Mouse (Mus musculus) gastrocnemius, postnatal 10 days (tissue): Measurements from ENCODE around the gene Gm5127. TPM values are rescaled to one million over a fixed set of nuclear protein-coding genes. Genes with fewer than 3 reads are reported as not detected.

Experiments used
- DNase-seq: peaks from one replicate; pipeline ENCODE4 v3.0.0; 2021; ENCODE audit warnings: mixed read lengths
- long read RNA-seq, 2 experiments: library from polyadenylated mRNA; stranded (forward); transcript quantifications; one replicate each; pipeline ENCODE4 v2.0.0; 2021
- total RNA-seq, 2 experiments: library from RNA; stranded (reverse); gene quantifications; 2 replicates each; pipeline ENCODE4 v1.2.3; 2021

The Gm5127 gene
- not detected for total RNA-seq
- long read RNA-seq, experiment 1, result 0 reads
- long read RNA-seq, experiment 2, result 0 reads

- DNase-seq, result no peak
These were observed at the start of gene Gm5127 for GRCm38 (mm10) chrX:106582886-106583285. Gene Gm5127 (plus strand): TSS chrX:106583186.

GRCm38 (mm10) chrX:106536359-106536758 is 46.6 kb upstream of the Gm5127 start:
- DNase-seq, result no peak

- DNase-seq, result no peak
These were observed 27.5 kb upstream of the Gm5127 start for GRCm38 (mm10) chrX:106555457-106555856.

GRCm38 (mm10) chrX:106578966-106579365 is 4.0 kb upstream of the Gm5127 start:
- no peak for DNase-seq

- DNase-seq, result no peak
These were observed 2.6 kb upstream of the Gm5127 start for GRCm38 (mm10) chrX:106580410-106580809.

- no peak for DNase-seq
These were observed 789 bp upstream of the Gm5127 start for GRCm38 (mm10) chrX:106582197-106582596.

GRCm38 (mm10) chrX:106593914-106594313 is 10.9 kb downstream of the Gm5127 start:
- no peak for DNase-seq

GRCm38 (mm10) chrX:106595904-106596303 is 12.9 kb downstream of the Gm5127 start:
- DNase-seq, result no peak

GRCm38 (mm10) chrX:106602574-106603258 is 19.7 kb downstream of the Gm5127 start:
- DNase-seq, result no peak

GRCm38 (mm10) chrX:106603386-106603785 is 20.4 kb downstream of the Gm5127 start, which contains the start of gene Cysltr1:
Gene Cysltr1 (minus strand): TSS chrX:106603679.
- no peak for DNase-seq

GRCm38 (mm10) chrX:106622512-106622911 is 39.5 kb downstream of the Gm5127 start:
- DNase-seq, result no peak

- no peak for DNase-seq
These were observed 40.7 kb downstream of the Gm5127 start for GRCm38 (mm10) chrX:106623667-106624066.

GRCm38 (mm10) chrX:106628514-106628913 is 45.5 kb downstream of the Gm5127 start:
- DNase-seq, result no peak

- no peak for DNase-seq
These were observed 50.6 kb downstream of the Gm5127 start for GRCm38 (mm10) chrX:106633543-106633942.

- no peak for DNase-seq
These were observed 52.0 kb downstream of the Gm5127 start for GRCm38 (mm10) chrX:106634799-106635541.

- DNase-seq, result no peak
These were observed 79.1 kb downstream of the Gm5127 start for GRCm38 (mm10) chrX:106662101-106662500.

GRCm38 (mm10) chrX:106704590-106704989 is 121.6 kb downstream of the Gm5127 start:
- DNase-seq, result no peak

- no peak for DNase-seq
These were observed 134.2 kb downstream of the Gm5127 start for GRCm38 (mm10) chrX:106717160-106717559.

GRCm38 (mm10) chrX:106742241-106742640 is 159.3 kb downstream of the Gm5127 start:
- DNase-seq, result no peak

GRCm38 (mm10) chrX:106755272-106755671 is 172.3 kb downstream of the Gm5127 start:
- no peak for DNase-seq
